Mouse (Mus musculus): ENCODE data around the gene Itgb5. TPM values are rescaled to one million over a fixed set of nuclear protein-coding genes. Genes with fewer than 3 reads are reported as not detected.
A peak's percentile ranks its signal among the peaks of the same experiment; 100 is the strongest.

The Itgb5 gene
- polyA plus RNA-seq, 1 experiment from 2014 or later = 42.4 TPM

DNA sequence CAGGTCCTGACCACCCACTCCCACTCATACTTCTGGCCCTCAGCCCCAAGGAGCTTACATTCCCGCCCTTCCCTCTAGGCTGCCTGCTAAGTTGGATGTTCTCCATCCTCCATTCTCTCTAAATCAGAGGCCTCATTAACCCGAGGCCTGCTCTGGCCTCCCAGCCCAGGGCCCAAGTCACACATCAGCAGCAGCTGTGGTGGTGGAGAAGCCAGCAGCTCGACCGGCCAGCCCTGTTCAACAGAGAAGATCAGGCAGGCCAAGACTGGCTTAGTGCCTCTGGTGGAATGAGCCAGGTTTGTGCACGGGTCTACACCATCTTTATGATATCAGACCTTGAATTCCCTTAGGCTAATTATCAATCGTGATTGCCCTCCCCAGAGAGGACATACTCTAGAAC is 101.3 kb downstream of the Itgb5 start:
- no peak overlapping the region for H3K4me3 ChIP-seq (ENCODE audit: low read depth, low read length)
- H3K4me2 ChIP-seq = no peak overlapping the region
- 85% methylated on average over 6 of the region's 6 CpGs for WGBS (ENCODE audit: insufficient replicate concordance)
- H3K9ac ChIP-seq (ENCODE audit: low read depth, low read length) = no peak overlapping the region
- ATAC-seq (replicated peaks; ENCODE audit: insufficient number of reproducible peaks, low FRiP score, low TSS enrichment) = no peak
- H3K27me3 ChIP-seq (ENCODE audit: control insufficient read depth, insufficient read depth, low read length) = no peaks in the 10 kb centered on the region
- no peak overlapping the region for H3K27ac ChIP-seq (ENCODE audit: low read depth, low read length)
- peaks cover 32% of the 10 kb centered on the region for H3K4me1 ChIP-seq (ENCODE audit: control insufficient read depth, insufficient read depth, low read length)
- no peaks in the 10 kb centered on the region for H3K9me3 ChIP-seq (replicated peaks; ENCODE audit: control insufficient read depth, low read length)
- peaks cover 3% of the 10 kb centered on the region; the same call in 1 of the 2 replicates for H3K36me3 ChIP-seq (ENCODE audit: control insufficient read depth, insufficient read depth, low read length)

DNA sequence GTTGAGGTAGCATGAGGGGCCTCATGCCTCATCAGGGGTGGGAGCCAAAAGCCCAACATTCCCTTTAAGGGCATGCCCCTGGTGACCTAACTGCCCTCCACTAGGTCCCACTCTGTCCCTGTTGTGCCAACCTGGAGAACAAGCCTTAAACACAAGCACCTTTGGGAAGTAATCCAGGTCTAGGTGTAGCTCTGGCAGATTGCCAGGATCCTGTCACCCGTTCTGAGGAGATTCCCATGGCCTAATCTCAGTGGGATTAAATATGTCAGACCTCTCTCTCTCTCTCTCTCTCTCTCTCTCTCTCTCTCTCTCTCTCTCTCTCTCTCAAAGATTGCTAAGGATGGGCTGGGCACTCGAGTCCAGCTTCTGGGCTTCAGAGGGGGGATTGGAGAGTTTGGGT is 102.2 kb downstream of the Itgb5 start:
- no peak overlapping the region for H3K9ac ChIP-seq (ENCODE audit: low read depth, low read length)
- no peaks in the 10 kb centered on the region for H3K27me3 ChIP-seq (ENCODE audit: control insufficient read depth, insufficient read depth, low read length)
- 43% methylated on average over 2 of the region's 2 CpGs for WGBS (ENCODE audit: insufficient replicate concordance)
- no peak overlapping the region for H3K4me3 ChIP-seq (ENCODE audit: low read depth, low read length)
- no peaks in the 10 kb centered on the region for H3K9me3 ChIP-seq (replicated peaks; ENCODE audit: control insufficient read depth, low read length)
- no peak overlapping the region for H3K4me2 ChIP-seq
- H3K4me1 ChIP-seq (ENCODE audit: control insufficient read depth, insufficient read depth, low read length) = peaks cover 33% of the 10 kb centered on the region
- H3K36me3 ChIP-seq (ENCODE audit: control insufficient read depth, insufficient read depth, low read length) = peaks cover 3% of the 10 kb centered on the region; the same call in 1 of the 2 replicates
- ATAC-seq (replicated peaks; ENCODE audit: insufficient number of reproducible peaks, low FRiP score, low TSS enrichment) = no peak
- 0 out of 2 replicates have a peak overlapping the region, but pooled peaks have one; percentile 3 for H3K27ac ChIP-seq (ENCODE audit: low read depth, low read length)

DNA sequence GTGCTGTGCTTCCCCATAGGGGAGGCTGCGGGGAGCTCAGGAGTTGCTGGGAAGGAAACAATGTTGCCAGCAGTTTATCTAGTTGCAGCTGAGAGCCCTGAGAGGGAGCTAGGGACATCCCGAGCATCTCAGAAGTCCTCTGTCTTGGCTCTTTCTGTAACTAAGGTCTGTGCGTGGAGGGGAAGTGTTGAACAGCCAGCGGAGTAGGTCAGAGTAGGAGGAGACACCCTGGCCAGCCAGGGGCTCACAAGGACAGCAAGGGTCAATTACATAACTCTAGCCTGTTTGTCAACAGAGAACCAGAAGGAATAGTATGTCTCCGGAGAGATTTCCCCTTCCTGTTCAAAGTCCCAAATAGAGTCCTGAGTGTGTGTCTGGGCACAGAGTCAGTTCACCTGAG is 102.7 kb downstream of the Itgb5 start:
- ATAC-seq (replicated peaks; ENCODE audit: insufficient number of reproducible peaks, low FRiP score, low TSS enrichment) = no peak
- Histone ChIP-seq H3K4me1 (ENCODE audit: control insufficient read depth, insufficient read depth, low read length) (peaks cover 38% of the 10 kb centered on the region), H3K9ac (ENCODE audit: low read depth, low read length) (no peak overlapping the region), H3K4me2 (no peak overlapping the region), H3K4me3 (ENCODE audit: low read depth, low read length) (no peak overlapping the region), H3K27ac (ENCODE audit: low read depth, low read length) (0 out of 2 replicates have a peak overlapping the region, but pooled peaks have one; percentile 3), H3K27me3 (ENCODE audit: control insufficient read depth, insufficient read depth, low read length) (no peaks in the 10 kb centered on the region), H3K36me3 (ENCODE audit: control insufficient read depth, insufficient read depth, low read length) (peaks cover 3% of the 10 kb centered on the region; the same call in 1 of the 2 replicates), H3K9me3 (replicated peaks; ENCODE audit: control insufficient read depth, low read length) (no peaks in the 10 kb centered on the region)
- WGBS (ENCODE audit: insufficient replicate concordance) = 54% methylated on average over 5 of the region's 5 CpGs

DNA sequence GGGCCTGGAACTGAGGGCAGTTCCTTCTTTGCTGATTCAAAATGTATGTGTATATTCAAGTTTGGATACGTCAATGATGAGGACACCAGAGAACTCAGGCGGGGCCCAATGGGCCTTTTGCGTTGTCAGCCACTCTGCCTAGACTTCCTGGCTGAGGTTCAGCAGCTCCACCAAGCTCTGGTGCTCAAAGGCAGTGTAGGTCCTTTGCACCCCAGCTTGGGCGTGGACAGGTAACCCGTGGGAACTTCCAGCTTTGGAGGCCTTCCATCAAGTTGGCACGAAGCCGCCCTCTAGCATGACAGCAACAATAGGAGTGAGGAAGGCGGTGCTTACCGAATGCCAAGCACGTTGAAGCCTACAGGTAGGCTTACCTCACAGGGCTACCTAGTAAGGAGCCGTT is 103.9 kb downstream of the Itgb5 start:
- ATAC-seq (replicated peaks; ENCODE audit: insufficient number of reproducible peaks, low FRiP score, low TSS enrichment) = no peak
- no peak overlapping the region for H3K4me2 ChIP-seq
- peaks cover 3% of the 10 kb centered on the region; the same call in 1 of the 2 replicates for H3K36me3 ChIP-seq (ENCODE audit: control insufficient read depth, insufficient read depth, low read length)
- H3K9me3 ChIP-seq (replicated peaks; ENCODE audit: control insufficient read depth, low read length) = no peaks in the 10 kb centered on the region
- H3K4me3 ChIP-seq (ENCODE audit: low read depth, low read length) = no peak overlapping the region
- H3K4me1 ChIP-seq (ENCODE audit: control insufficient read depth, insufficient read depth, low read length) = peaks cover 46% of the 10 kb centered on the region
- H3K9ac ChIP-seq (ENCODE audit: low read depth, low read length) = no peak overlapping the region
- 88% methylated on average over 11 of the region's 11 CpGs for WGBS (ENCODE audit: insufficient replicate concordance)
- H3K27me3 ChIP-seq (ENCODE audit: control insufficient read depth, insufficient read depth, low read length) = no peaks in the 10 kb centered on the region
- H3K27ac ChIP-seq (ENCODE audit: low read depth, low read length) = no peak overlapping the region

DNA sequence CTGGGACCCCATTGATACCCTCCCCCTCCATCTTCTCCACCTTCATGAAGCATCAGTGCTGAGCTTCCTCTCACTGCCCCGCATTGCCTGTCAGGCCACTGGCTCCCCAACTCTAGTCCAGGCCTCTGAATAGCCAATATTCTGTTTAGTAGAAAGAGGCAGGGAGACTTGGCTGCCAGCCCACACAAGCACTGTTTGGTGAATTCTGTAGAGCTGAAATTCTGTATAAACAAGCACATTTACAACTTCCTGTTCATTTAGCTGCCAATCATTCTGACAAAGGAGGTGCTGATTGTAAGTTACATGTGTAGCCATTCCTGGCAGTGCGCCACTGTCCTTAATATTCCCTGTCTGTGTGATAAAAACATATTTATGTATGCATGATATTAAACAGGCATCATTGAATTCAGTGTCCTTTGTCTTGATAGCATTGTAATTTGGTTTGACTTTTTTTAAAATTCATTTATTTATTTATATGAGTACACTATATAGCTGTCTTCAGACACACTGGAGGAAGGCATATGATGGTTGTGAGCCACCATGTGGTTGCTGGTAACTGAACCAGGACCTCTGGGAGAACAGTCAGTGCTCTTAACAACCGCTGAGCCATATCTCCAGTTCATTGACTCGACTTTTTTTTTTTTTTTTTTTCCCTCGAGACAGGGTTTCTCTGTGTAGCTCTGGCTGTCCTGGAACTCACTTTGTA is 105.4 kb downstream of the Itgb5 start:
- no peak for ATAC-seq (replicated peaks; ENCODE audit: insufficient number of reproducible peaks, low FRiP score, low TSS enrichment)
- Histone ChIP-seq H3K4me3 (ENCODE audit: low read depth, low read length) (no peak overlapping the region), H3K27ac (ENCODE audit: low read depth, low read length) (peak overlapping the region; percentile 36; the same call in 1 of the 2 replicates), H3K9me3 (replicated peaks; ENCODE audit: control insufficient read depth, low read length) (no peaks in the 10 kb centered on the region), H3K4me2 (no peak overlapping the region), H3K27me3 (ENCODE audit: control insufficient read depth, insufficient read depth, low read length) (no peaks in the 10 kb centered on the region), H3K9ac (ENCODE audit: low read depth, low read length) (no peak overlapping the region), H3K36me3 (ENCODE audit: control insufficient read depth, insufficient read depth, low read length) (peaks cover 1% of the 10 kb centered on the region; the same call in 1 of the 2 replicates), H3K4me1 (ENCODE audit: control insufficient read depth, insufficient read depth, low read length) (peaks cover 46% of the 10 kb centered on the region)
- 55% methylated on average over 5 of the region's 5 CpGs for WGBS (ENCODE audit: insufficient replicate concordance)

DNA sequence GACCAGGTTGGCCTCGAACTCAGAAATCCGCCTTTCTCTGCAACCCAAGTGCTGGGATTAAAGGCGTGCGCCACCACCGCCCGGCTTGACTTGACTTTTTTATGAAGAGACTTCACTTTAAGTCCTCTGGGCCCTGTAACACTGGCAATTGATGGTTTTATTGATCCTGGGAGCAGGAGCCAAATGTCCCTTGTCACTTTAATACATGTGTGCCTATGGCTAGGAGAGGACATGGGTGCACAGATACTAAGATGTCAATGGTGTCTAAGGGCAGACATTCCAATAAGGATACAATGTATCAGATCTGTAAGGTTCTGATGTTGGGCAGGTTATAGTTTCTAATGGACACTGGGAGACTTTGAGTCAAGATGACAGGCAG is 105.9 kb downstream of the Itgb5 start:
- Histone ChIP-seq H3K27me3 (ENCODE audit: control insufficient read depth, insufficient read depth, low read length) (no peaks in the 10 kb centered on the region), H3K4me3 (ENCODE audit: low read depth, low read length) (no peak overlapping the region), H3K4me2 (no peak overlapping the region), H3K9ac (ENCODE audit: low read depth, low read length) (no peak overlapping the region), H3K36me3 (ENCODE audit: control insufficient read depth, insufficient read depth, low read length) (no peaks in the 10 kb centered on the region), H3K9me3 (replicated peaks; ENCODE audit: control insufficient read depth, low read length) (no peaks in the 10 kb centered on the region), H3K4me1 (ENCODE audit: control insufficient read depth, insufficient read depth, low read length) (peaks cover 50% of the 10 kb centered on the region), H3K27ac (ENCODE audit: low read depth, low read length) (no peak overlapping the region)
- no peak for ATAC-seq (replicated peaks; ENCODE audit: insufficient number of reproducible peaks, low FRiP score, low TSS enrichment)
- 81% methylated on average over 6 of the region's 6 CpGs for WGBS (ENCODE audit: insufficient replicate concordance)

DNA sequence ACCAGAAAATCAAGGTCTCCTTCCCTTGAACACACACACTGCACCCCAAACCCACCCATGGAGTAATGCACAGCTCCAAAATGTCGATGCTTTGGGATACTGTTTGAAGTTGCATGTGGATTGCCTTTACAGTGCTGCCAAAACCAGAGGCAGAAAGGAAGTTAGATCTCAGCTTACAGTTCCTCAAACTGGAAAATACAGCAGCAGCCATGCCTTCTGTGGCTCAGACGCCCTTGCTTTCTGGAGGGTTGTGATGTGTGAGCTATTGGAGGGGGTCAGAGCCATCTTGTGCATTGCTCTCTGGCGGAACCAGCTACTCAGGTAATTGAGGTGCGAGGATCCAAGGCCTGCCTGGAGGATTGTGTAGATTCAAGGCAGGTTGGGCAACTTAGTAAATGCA is 107.4 kb downstream of the Itgb5 start:
- H3K9ac ChIP-seq (ENCODE audit: low read depth, low read length) = no peak overlapping the region
- H3K27me3 ChIP-seq (ENCODE audit: control insufficient read depth, insufficient read depth, low read length) = no peaks in the 10 kb centered on the region
- H3K9me3 ChIP-seq (replicated peaks; ENCODE audit: control insufficient read depth, low read length) = no peaks in the 10 kb centered on the region
- no peak for ATAC-seq (replicated peaks; ENCODE audit: insufficient number of reproducible peaks, low FRiP score, low TSS enrichment)
- WGBS (ENCODE audit: insufficient replicate concordance) = 83% methylated on average over 4 of the region's 4 CpGs
- no peak overlapping the region for H3K4me3 ChIP-seq (ENCODE audit: low read depth, low read length)
- H3K4me1 ChIP-seq (ENCODE audit: control insufficient read depth, insufficient read depth, low read length) = peaks cover 60% of the 10 kb centered on the region
- H3K4me2 ChIP-seq = no peak overlapping the region
- peak overlapping the region; percentile 78; the same call in 1 of the 2 replicates for H3K27ac ChIP-seq (ENCODE audit: low read depth, low read length)
- no peaks in the 10 kb centered on the region for H3K36me3 ChIP-seq (ENCODE audit: control insufficient read depth, insufficient read depth, low read length)

DNA sequence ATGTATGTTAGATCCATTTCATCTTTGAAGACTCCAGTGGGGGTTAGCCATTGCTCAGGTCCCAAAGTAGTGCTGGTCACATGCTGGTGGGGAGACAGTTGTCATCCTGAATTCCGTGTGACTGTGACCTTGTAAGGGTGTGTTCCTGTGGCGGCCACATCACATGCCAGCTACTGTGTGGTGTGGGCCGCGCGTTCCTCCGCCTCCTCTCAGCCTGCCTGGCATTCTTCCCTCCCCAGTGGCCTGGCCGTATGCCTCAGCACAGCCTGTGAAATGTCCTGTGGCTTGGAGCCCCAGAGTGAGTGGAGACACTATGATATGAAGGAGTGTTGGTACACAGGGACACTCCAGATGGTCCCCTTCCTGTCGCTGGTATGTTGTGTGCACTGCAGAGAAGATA is 108.1 kb downstream of the Itgb5 start:
- Histone ChIP-seq H3K27ac (ENCODE audit: low read depth, low read length) (peak overlapping the region; percentile 78), H3K27me3 (ENCODE audit: control insufficient read depth, insufficient read depth, low read length) (no peaks in the 10 kb centered on the region), H3K4me1 (ENCODE audit: control insufficient read depth, insufficient read depth, low read length) (peaks cover 66% of the 10 kb centered on the region), H3K9ac (ENCODE audit: low read depth, low read length) (peak overlapping the region; percentile 30; the same call in 1 of the 2 replicates), H3K4me3 (ENCODE audit: low read depth, low read length) (no peak overlapping the region), H3K4me2 (no peak overlapping the region), H3K36me3 (ENCODE audit: control insufficient read depth, insufficient read depth, low read length) (no peaks in the 10 kb centered on the region), H3K9me3 (replicated peaks; ENCODE audit: control insufficient read depth, low read length) (no peaks in the 10 kb centered on the region)
- 50% methylated on average over 8 of the region's 8 CpGs for WGBS (ENCODE audit: insufficient replicate concordance)
- peak; percentile 23 for ATAC-seq (replicated peaks; ENCODE audit: insufficient number of reproducible peaks, low FRiP score, low TSS enrichment)

Data from heart, embryonic 11.5 days (tissue).